Mouse (Mus musculus) olfactory bulb, adult 2 months (tissue): ENCODE results near the gene Casz1.

Source experiments
- CTCF ChIP-seq: fragments of 200-500 bp; IDR thresholded peaks from 2 replicates; pipeline ENCODE4 v1.5.1; 2012; ENCODE audit warnings: low read depth, mild to moderate bottlenecking, low read length, moderate library complexity; ENCODE audit not compliant: insufficient read depth
- POLR2A ChIP-seq: fragments of 200-500 bp; IDR thresholded peaks from 2 replicates; pipeline ENCODE4 v1.6.1; 2012; ENCODE audit warnings: mild to moderate bottlenecking, low read depth, low read length, moderate library complexity; ENCODE audit not compliant: insufficient read depth

DNA sequence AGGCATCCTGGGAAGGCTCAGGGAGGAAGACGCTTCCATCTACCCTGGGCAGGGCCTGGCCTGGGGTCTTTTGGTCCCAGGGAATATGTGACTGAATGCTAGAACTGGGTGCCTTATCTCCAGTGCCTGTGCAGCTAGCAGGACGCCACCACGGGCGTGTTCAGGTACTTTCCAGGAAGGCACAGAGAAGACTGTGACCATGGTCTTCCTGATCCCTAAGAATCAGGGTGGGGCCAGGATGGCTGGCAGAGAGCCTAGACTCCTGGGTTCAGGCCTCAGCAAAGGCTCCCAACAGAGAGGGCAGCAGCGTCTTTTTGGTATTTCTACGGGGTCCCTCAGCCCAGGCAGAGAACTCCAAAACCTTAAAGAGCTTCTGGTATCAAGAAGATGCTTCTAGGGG is 146.3 kb downstream of the Casz1 start:
- TF ChIP-seq POLR2A (no peak), CTCF (no peak)
